Mouse (Mus musculus) ES-E14 (cell line): ENCODE measurements around the gene Scarb1. TPM values are rescaled to one million over a fixed set of nuclear protein-coding genes. Genes with fewer than 3 reads are reported as not detected.

Experiments used
- DNase-seq: peaks from one replicate; pipeline ENCODE4 v3.0.0-alpha.2; 2013; ENCODE audit warnings: low read depth, low spot score
- H3K27ac ChIP-seq: 2 replicates; pipeline ENCODE4 v1.5.1; 2012; ENCODE audit warnings: low read depth, mild to moderate bottlenecking, low read length, moderate library complexity, mixed read lengths; ENCODE audit not compliant: poor library complexity, insufficient read depth, severe bottlenecking
- H3K36me3 ChIP-seq: 2 replicates; pipeline ENCODE4 v1.6.1; 2012; ENCODE audit warnings: mild to moderate bottlenecking, low read length, moderate library complexity, mixed read lengths; ENCODE audit not compliant: control insufficient read depth, poor library complexity, insufficient read depth, severe bottlenecking
- H3K4me1 ChIP-seq, 2 experiments: fragments of 150-350 bp in 1 of 2; sonication (generic) in 1 of 2; 2 replicates each; pipeline ENCODE4 v1.6.1; 2012; ENCODE audit warnings: low read length in 2 of 2, mild to moderate bottlenecking in 1 of 2, mixed read lengths in 1 of 2; ENCODE audit not compliant: control insufficient read depth in 2 of 2, insufficient read depth in 2 of 2, poor library complexity in 1 of 2
- H3K4me3 ChIP-seq, 2 experiments: fragments of 150-350 bp in 1 of 2; sonication (generic) in 1 of 2; 2 replicates each; pipeline ENCODE4 v1.5.1; 2012; ENCODE audit warnings: low read length in 2 of 2, low read depth in 1 of 2, mild to moderate bottlenecking in 1 of 2, mixed read lengths in 1 of 2; ENCODE audit not compliant: insufficient read depth in 1 of 2, poor library complexity in 1 of 2, severe bottlenecking in 1 of 2
- H3K9ac ChIP-seq: 2 replicates; pipeline ENCODE4 v1.6.1; 2012; ENCODE audit warnings: low read depth, mild to moderate bottlenecking, low read length, mixed read lengths; ENCODE audit not compliant: poor library complexity, insufficient read depth, severe bottlenecking
- H3K9me3 ChIP-seq: fragments of 150-350 bp; sonication (generic); 2 replicates; pipeline ENCODE4 v1.6.1; 2012; ENCODE audit warnings: low read depth, mild to moderate bottlenecking, low read length; ENCODE audit not compliant: control insufficient read depth, insufficient read depth
- CHD2 ChIP-seq: IDR thresholded peaks from 2 replicates; pipeline ENCODE4 v1.6.1; 2014; ENCODE audit warnings: mild to moderate bottlenecking, low read depth, low read length, inconsistent platforms
- HCFC1 ChIP-seq: IDR thresholded peaks from 2 replicates; pipeline ENCODE4 v1.6.1; 2012; ENCODE audit warnings: low read length, inconsistent platforms, borderline replicate concordance; ENCODE audit not compliant: insufficient read depth
- MAFK ChIP-seq: IDR thresholded peaks from 2 replicates; pipeline ENCODE4 v1.6.1; 2014; ENCODE audit warnings: mild to moderate bottlenecking, low read depth, low read length, inconsistent platforms; ENCODE audit not compliant: insufficient read depth
- ZC3H11A ChIP-seq: IDR thresholded peaks from 2 replicates; pipeline ENCODE4 v1.6.1; 2012; ENCODE audit warnings: low read depth, mild to moderate bottlenecking, inconsistent platforms, low read length, borderline replicate concordance
- ZNF384 ChIP-seq: IDR thresholded peaks from 2 replicates; pipeline ENCODE4 v1.6.1; 2012; ENCODE audit warnings: low read depth, low read length, inconsistent platforms
- in situ Hi-C, 2 experiments: fragments of 600-800 bp; cut with MboI; formaldehyde crosslinking; loops; one replicate each; pipeline ENCODE4 v1.15.1; 2025; ENCODE audit warnings: low sequenced_read_pairs in 2 of 2, inconsistent platforms in 1 of 2; ENCODE audit not compliant: unreplicated experiment in 2 of 2
- total RNA-seq: library from RNA; depleted of rRNA; stranded (reverse); fragments of 300-350 nt; gene quantifications from 2 replicates; pipeline ENCODE4 v1.2.3, GENCODE M21; 2012

Scarb1 gene
- total RNA-seq, 1 experiment = 28.8 TPM

GRCm38 (mm10) chr5:125253448-125253847 lies 87.4 kb downstream of the Scarb1 start:
- in situ Hi-C loops = loop anchor here in 1 of 2 experiments (10.0 kb wide), 1 partner anchor 349 kb away; no protein-coding TSS in a partner anchor
- H3K9me3 ChIP-seq = no peaks in the 10 kb centered on the region
- no peak overlapping the region for H3K27ac ChIP-seq
- no peaks in the 10 kb centered on the region for H3K36me3 ChIP-seq
- H3K9ac ChIP-seq = no peak overlapping the region
- no peak overlapping the region for H3K4me3 ChIP-seq
- no peak for TF ChIP-seq CHD2
- TF ChIP-seq ZNF384 = no peak
- TF ChIP-seq HCFC1 = no peak
- DNase-seq = no peak
- H3K4me1 ChIP-seq = peaks cover 0 to 11% of the 10 kb centered on the region in 2 experiments; a peak in 1 of 4 replicates

- in situ Hi-C loops = loop anchor here in 1 of 2 experiments (10.0 kb wide), 1 partner anchor 348 kb away; no protein-coding TSS in a partner anchor
- Histone ChIP-seq H3K27ac (no peak overlapping the region), H3K9me3 (no peaks in the 10 kb centered on the region), H3K4me1 (peaks cover 0 to 13% of the 10 kb centered on the region in 2 experiments; a peak in 1 of 4 replicates), H3K4me3 (no peak overlapping the region), H3K9ac (no peak overlapping the region), H3K36me3 (no peaks in the 10 kb centered on the region)
- DNase-seq = no peak
- TF ChIP-seq ZNF384 (no peak), CHD2 (no peak), MAFK (no peak)
Observed at GRCm38 (mm10) chr5:125252664-125253063, 88.2 kb downstream of the Scarb1 start.

- in situ Hi-C loops = loop anchor here in 1 of 2 experiments (10.0 kb wide), 1 partner anchor 347 kb away; no protein-coding TSS in a partner anchor
- H3K36me3 ChIP-seq = no peaks in the 10 kb centered on the region
- no peak overlapping the region for H3K9ac ChIP-seq
- no peak overlapping the region for H3K4me3 ChIP-seq
- peaks cover 0 to 17% of the 10 kb centered on the region in 2 experiments; a peak in 1 of 4 replicates for H3K4me1 ChIP-seq
- H3K9me3 ChIP-seq = no peaks in the 10 kb centered on the region
- DNase-seq = no peak
- TF ChIP-seq ZNF384 (no peak), ZC3H11A (no peak), CHD2 (no peak), MAFK (no peak), HCFC1 (no peak)
- H3K27ac ChIP-seq = no peak overlapping the region
Observed at GRCm38 (mm10) chr5:125251885-125252615, 88.8 kb downstream of the Scarb1 start.

- in situ Hi-C loops = no loop called here
- H3K4me3 ChIP-seq = no peak overlapping the region
- no peak overlapping the region for H3K27ac ChIP-seq
- H3K36me3 ChIP-seq = no peaks in the 10 kb centered on the region
- H3K9me3 ChIP-seq = no peaks in the 10 kb centered on the region
- H3K4me1 ChIP-seq = peaks cover 0 to 24% of the 10 kb centered on the region in 2 experiments; a peak in 1 of 4 replicates
- no peak for DNase-seq
- H3K9ac ChIP-seq = no peak overlapping the region
- no peak for TF ChIP-seq CHD2
- TF ChIP-seq ZNF384 = no peak
- TF ChIP-seq ZC3H11A = no peak
- TF ChIP-seq MAFK = no peak
- TF ChIP-seq HCFC1 = no peak
Observed at GRCm38 (mm10) chr5:125249187-125249586, 91.7 kb downstream of the Scarb1 start.
